Mouse (Mus musculus) CH12.LX (cell line): Measurements from ENCODE around the gene Nt5c3.
A peak's percentile ranks its signal among the peaks of the same experiment; 100 is the strongest.

Experiments
- KAT2A ChIP-seq: IDR thresholded peaks from 2 replicates; pipeline ENCODE4 v1.6.1; 2012; ENCODE audit warnings: low read length, improper control_type of control experiment, inconsistent platforms; ENCODE audit not compliant: insufficient replicate concordance
- MAX ChIP-seq: IDR thresholded peaks from 2 replicates; pipeline ENCODE4 v1.6.1; 2011; ENCODE audit warnings: low read length, improper control_type of control experiment
- MXI1 ChIP-seq: IDR thresholded peaks from 2 replicates; pipeline ENCODE4 v1.6.1; 2011; ENCODE audit warnings: mild to moderate bottlenecking, low read depth, low read length, improper control_type of control experiment
- RAD21 ChIP-seq: IDR thresholded peaks from 2 replicates; pipeline ENCODE4 v1.6.1; 2011; ENCODE audit warnings: low read depth, mild to moderate bottlenecking, low read length, improper control_type of control experiment, moderate library complexity
- RCOR1 ChIP-seq: conservative IDR thresholded peaks from 2 replicates; pipeline ENCODE4 v1.6.1; 2012; ENCODE audit warnings: low read depth, mild to moderate bottlenecking, inconsistent platforms, low read length, improper control_type of control experiment
- TCF12 ChIP-seq: IDR thresholded peaks from 2 replicates; pipeline ENCODE4 v1.6.1; 2014; ENCODE audit warnings: low read depth, mild to moderate bottlenecking, inconsistent platforms, low read length, improper control_type of control experiment
- ZMIZ1 ChIP-seq: IDR thresholded peaks from 2 replicates; pipeline ENCODE4 v1.6.1; 2012; ENCODE audit warnings: low read depth, mild to moderate bottlenecking, inconsistent platforms, low read length, improper control_type of control experiment

- TF ChIP-seq MXI1 = no peak
- peak; percentile 75 for TF ChIP-seq RAD21
- no peak for TF ChIP-seq MAX
- TF ChIP-seq RCOR1 = no peak
- no peak for TF ChIP-seq ZMIZ1
- TF ChIP-seq KAT2A = no peak
- no peak for TF ChIP-seq TCF12
These were observed 14.8 kb downstream of the Nt5c3 start for GRCm38 (mm10) chr6:56908912-56909311.
